Mouse (Mus musculus): ENCODE measurements around the gene Ktn1. TPM values are rescaled to one million over a fixed set of nuclear protein-coding genes. Genes with fewer than 3 reads are reported as not detected.

Ktn1 gene
- polyA plus RNA-seq, 1 experiment from 2014 or later, result 98.3 TPM

GRCm38 (mm10) chr14:47699126-47699525, 50.9 kb downstream of the Ktn1 start:
- Histone ChIP-seq H3K36me3 (ENCODE audit: control insufficient read depth, insufficient read depth, low read length) (peaks cover 64% of the 10 kb centered on the region), H3K4me1 (ENCODE audit: control insufficient read depth, insufficient read depth, low read length) (no peaks in the 10 kb centered on the region), H3K4me2 (replicated peaks; ENCODE audit: low read depth, low read length) (no peak overlapping the region), H3K9ac (ENCODE audit: low read depth, low read length) (no peak overlapping the region), H3K9me3 (ENCODE audit: control insufficient read depth, low read length) (no peaks in the 10 kb centered on the region), H3K27me3 (ENCODE audit: control insufficient read depth, insufficient read depth, low read length) (no peaks in the 10 kb centered on the region), H3K4me3 (ENCODE audit: low read length) (no peak overlapping the region), H3K27ac (ENCODE audit: low read depth, low read length) (no peak overlapping the region)
- WGBS, result 88% methylated on average over 5 of the region's 5 CpGs
- no peak for ATAC-seq (ENCODE audit: low FRiP score, low TSS enrichment)

GRCm38 (mm10) chr14:47709546-47709945, 61.3 kb downstream of the Ktn1 start:
- Histone ChIP-seq H3K27me3 (ENCODE audit: control insufficient read depth, insufficient read depth, low read length) (no peaks in the 10 kb centered on the region), H3K9ac (ENCODE audit: low read depth, low read length) (no peak overlapping the region), H3K4me3 (ENCODE audit: low read length) (no peak overlapping the region), H3K27ac (ENCODE audit: low read depth, low read length) (no peak overlapping the region), H3K4me1 (ENCODE audit: control insufficient read depth, insufficient read depth, low read length) (no peaks in the 10 kb centered on the region), H3K36me3 (ENCODE audit: control insufficient read depth, insufficient read depth, low read length) (peaks cover 65% of the 10 kb centered on the region), H3K9me3 (ENCODE audit: control insufficient read depth, low read length) (no peaks in the 10 kb centered on the region), H3K4me2 (replicated peaks; ENCODE audit: low read depth, low read length) (no peak overlapping the region)
- WGBS, result 86% methylated on average over 3 of the region's 3 CpGs
- ATAC-seq (ENCODE audit: low FRiP score, low TSS enrichment), result no peak

GRCm38 (mm10) chr14:47715771-47716170, 67.5 kb downstream of the Ktn1 start:
- Histone ChIP-seq H3K27ac (ENCODE audit: low read depth, low read length) (no peak overlapping the region), H3K4me3 (ENCODE audit: low read length) (no peak overlapping the region), H3K4me2 (replicated peaks; ENCODE audit: low read depth, low read length) (no peak overlapping the region), H3K9me3 (ENCODE audit: control insufficient read depth, low read length) (no peaks in the 10 kb centered on the region), H3K36me3 (ENCODE audit: control insufficient read depth, insufficient read depth, low read length) (peaks cover 49% of the 10 kb centered on the region), H3K27me3 (ENCODE audit: control insufficient read depth, insufficient read depth, low read length) (no peaks in the 10 kb centered on the region), H3K4me1 (ENCODE audit: control insufficient read depth, insufficient read depth, low read length) (no peaks in the 10 kb centered on the region), H3K9ac (ENCODE audit: low read depth, low read length) (no peak overlapping the region)
- ATAC-seq (ENCODE audit: low FRiP score, low TSS enrichment), result no peak
- WGBS, result 97% methylated on average over 3 of the region's 3 CpGs

GRCm38 (mm10) chr14:47717916-47718606, 69.8 kb downstream of the Ktn1 start:
- WGBS, result 95% methylated on average over 14 of the region's 14 CpGs
- H3K4me2 ChIP-seq (replicated peaks; ENCODE audit: low read depth, low read length), result no peak overlapping the region
- no peak overlapping the region for H3K27ac ChIP-seq (ENCODE audit: low read depth, low read length)
- no peaks in the 10 kb centered on the region for H3K4me1 ChIP-seq (ENCODE audit: control insufficient read depth, insufficient read depth, low read length)
- no peak overlapping the region for H3K4me3 ChIP-seq (ENCODE audit: low read length)
- H3K36me3 ChIP-seq (ENCODE audit: control insufficient read depth, insufficient read depth, low read length), result peaks cover 43% of the 10 kb centered on the region
- H3K27me3 ChIP-seq (ENCODE audit: control insufficient read depth, insufficient read depth, low read length), result no peaks in the 10 kb centered on the region
- H3K9me3 ChIP-seq (ENCODE audit: control insufficient read depth, low read length), result no peaks in the 10 kb centered on the region
- ATAC-seq (ENCODE audit: low FRiP score, low TSS enrichment), result no peak
- no peak overlapping the region for H3K9ac ChIP-seq (ENCODE audit: low read depth, low read length)

- Histone ChIP-seq H3K36me3 (ENCODE audit: control insufficient read depth, insufficient read depth, low read length) (peaks cover 54% of the 10 kb centered on the region), H3K4me3 (ENCODE audit: low read length) (no peak overlapping the region), H3K9ac (ENCODE audit: low read depth, low read length) (no peak overlapping the region), H3K4me2 (replicated peaks; ENCODE audit: low read depth, low read length) (no peak overlapping the region), H3K27ac (ENCODE audit: low read depth, low read length) (no peak overlapping the region), H3K9me3 (ENCODE audit: control insufficient read depth, low read length) (no peaks in the 10 kb centered on the region), H3K4me1 (ENCODE audit: control insufficient read depth, insufficient read depth, low read length) (no peaks in the 10 kb centered on the region), H3K27me3 (ENCODE audit: control insufficient read depth, insufficient read depth, low read length) (no peaks in the 10 kb centered on the region)
- WGBS, result 95% methylated on average over 4 of the region's 4 CpGs
- ATAC-seq (ENCODE audit: low FRiP score, low TSS enrichment), result no peak
Measured at GRCm38 (mm10) chr14:47720023-47720422, 71.8 kb downstream of the Ktn1 start.

GRCm38 (mm10) chr14:47723035-47723434, 74.8 kb downstream of the Ktn1 start:
- Histone ChIP-seq H3K27me3 (ENCODE audit: control insufficient read depth, insufficient read depth, low read length) (no peaks in the 10 kb centered on the region), H3K4me3 (ENCODE audit: low read length) (no peak overlapping the region), H3K9me3 (ENCODE audit: control insufficient read depth, low read length) (no peaks in the 10 kb centered on the region), H3K27ac (ENCODE audit: low read depth, low read length) (no peak overlapping the region), H3K4me1 (ENCODE audit: control insufficient read depth, insufficient read depth, low read length) (no peaks in the 10 kb centered on the region), H3K4me2 (replicated peaks; ENCODE audit: low read depth, low read length) (no peak overlapping the region), H3K36me3 (ENCODE audit: control insufficient read depth, insufficient read depth, low read length) (peaks cover 66% of the 10 kb centered on the region), H3K9ac (ENCODE audit: low read depth, low read length) (no peak overlapping the region)
- no peak for ATAC-seq (ENCODE audit: low FRiP score, low TSS enrichment)

- Histone ChIP-seq H3K4me2 (replicated peaks; ENCODE audit: low read depth, low read length) (no peak overlapping the region), H3K4me1 (ENCODE audit: control insufficient read depth, insufficient read depth, low read length) (no peaks in the 10 kb centered on the region), H3K9ac (ENCODE audit: low read depth, low read length) (no peak overlapping the region), H3K36me3 (ENCODE audit: control insufficient read depth, insufficient read depth, low read length) (peaks cover 89% of the 10 kb centered on the region), H3K9me3 (ENCODE audit: control insufficient read depth, low read length) (no peaks in the 10 kb centered on the region), H3K27me3 (ENCODE audit: control insufficient read depth, insufficient read depth, low read length) (no peaks in the 10 kb centered on the region), H3K4me3 (ENCODE audit: low read length) (no peak overlapping the region), H3K27ac (ENCODE audit: low read depth, low read length) (no peak overlapping the region)
- whole genome bisulfite sequencing, result 100% methylated on average over 1 of the region's 1 CpGs
- no peak for ATAC-seq (ENCODE audit: low FRiP score, low TSS enrichment)
Measured at GRCm38 (mm10) chr14:47728594-47728993, 80.3 kb downstream of the Ktn1 start.

GRCm38 (mm10) chr14:47735354-47735753, 87.1 kb downstream of the Ktn1 start:
- Histone ChIP-seq H3K27me3 (ENCODE audit: control insufficient read depth, insufficient read depth, low read length) (no peaks in the 10 kb centered on the region), H3K4me2 (replicated peaks; ENCODE audit: low read depth, low read length) (no peak overlapping the region), H3K4me1 (ENCODE audit: control insufficient read depth, insufficient read depth, low read length) (no peaks in the 10 kb centered on the region), H3K27ac (ENCODE audit: low read depth, low read length) (no peak overlapping the region), H3K9ac (ENCODE audit: low read depth, low read length) (no peak overlapping the region), H3K36me3 (ENCODE audit: control insufficient read depth, insufficient read depth, low read length) (peaks cover 68% of the 10 kb centered on the region), H3K4me3 (ENCODE audit: low read length) (no peak overlapping the region), H3K9me3 (ENCODE audit: control insufficient read depth, low read length) (no peaks in the 10 kb centered on the region)
- 93% methylated on average over 12 of the region's 12 CpGs for WGBS
- ATAC-seq (ENCODE audit: low FRiP score, low TSS enrichment), result no peak

- no peaks in the 10 kb centered on the region for H3K9me3 ChIP-seq (ENCODE audit: control insufficient read depth, low read length)
- no peak overlapping the region for H3K4me2 ChIP-seq (replicated peaks; ENCODE audit: low read depth, low read length)
- no peaks in the 10 kb centered on the region for H3K27me3 ChIP-seq (ENCODE audit: control insufficient read depth, insufficient read depth, low read length)
- peaks cover 63% of the 10 kb centered on the region for H3K36me3 ChIP-seq (ENCODE audit: control insufficient read depth, insufficient read depth, low read length)
- no peak for ATAC-seq (ENCODE audit: low FRiP score, low TSS enrichment)
- no peak overlapping the region for H3K27ac ChIP-seq (ENCODE audit: low read depth, low read length)
- no peak overlapping the region for H3K9ac ChIP-seq (ENCODE audit: low read depth, low read length)
- WGBS, result 94% methylated on average over 8 of the region's 8 CpGs
- H3K4me1 ChIP-seq (ENCODE audit: control insufficient read depth, insufficient read depth, low read length), result no peaks in the 10 kb centered on the region
- no peak overlapping the region for H3K4me3 ChIP-seq (ENCODE audit: low read length)
Measured at GRCm38 (mm10) chr14:47736471-47736870, 88.2 kb downstream of the Ktn1 start.

Measured in kidney, embryonic 14.5 days (tissue).